In genomic region chr10:79824413-79824812, GRCm38 (mm10) we compare ENCODE assay signal across 12 mouse cellular contexts. TPM values are rescaled to one million over a fixed set of nuclear protein-coding genes. Genes with fewer than 3 reads are reported as not detected.
A peak's percentile ranks its signal among the peaks of the same experiment; 100 is the strongest.
DNase-seq lines count a peak whose midpoint lies in the region; ATAC-seq and TF ChIP-seq lines count a peak whose summit lies in the region.
"Had no signal": no experiment of that assay in that cellular context is flagged by ENCODE, and none has a peak within 500 bp of the region (broad histone marks: within the 10 kb centered on the region; RNA-seq: fewer than 3 reads in every experiment).

No protein-coding gene starts in this region.

- no peaks in the 10 kb centered on the region; the same call in 1 of the 2 replicates for H3K4me1 ChIP-seq in bone marrow, adult 2 months (ENCODE audit: control insufficient read depth, insufficient read depth, low read length)
- 0 out of 2 replicates have a peak, but pooled peaks cover 21% of the 10 kb centered on the region for H3K4me1 ChIP-seq in intestine, postnatal 0 days (replicated peaks; ENCODE audit: control insufficient read depth, insufficient read depth, low read length)
- no peaks in the 10 kb centered on the region for H3K4me1 ChIP-seq in forebrain, postnatal 0 days (ENCODE audit: insufficient read depth)

- DNase-seq in kidney, adult 9 months = peak; percentile 46
- no peak for DNase-seq in kidney, adult 18-20 months
- no peak for DNase-seq in thymus, postnatal 10 days (ENCODE audit: low spot score in 2 of 2)
- no peak for DNase-seq in forebrain, postnatal 0 days
- DNase-seq in urinary bladder, adult 2 months (ENCODE audit: low spot score) = no peak
- DNase-seq: cerebellum, adult 11 months had no signal

- no peaks in the 10 kb centered on the region for H3K27me3 ChIP-seq in intestine, postnatal 0 days (replicated peaks; ENCODE audit: control insufficient read depth, insufficient read depth, low read length)
- peaks cover 20% of the 10 kb centered on the region for H3K27me3 ChIP-seq in myocyte (ENCODE audit: control insufficient read depth, insufficient read depth, insufficient read length)
- no peaks in the 10 kb centered on the region for H3K27me3 ChIP-seq in forebrain, postnatal 0 days (ENCODE audit: insufficient read depth, low read length)
- H3K27me3 ChIP-seq: neural tube, embryonic 15.5 days had no signal

- TF ChIP-seq CTCF in bone marrow, adult 2 months (IDR thresholded peaks at IDR 0.05; ENCODE audit: control insufficient read depth, insufficient read depth, low read length) = no peak
- TF ChIP-seq CTCF in intestine, postnatal 0 days (IDR thresholded peaks at IDR 0.05; ENCODE audit: low read depth) = no peak
- TF ChIP-seq CTCF in forebrain, postnatal 0 days (IDR thresholded peaks at IDR 0.05; ENCODE audit: low read depth) = no peak

- no peak overlapping the region for H3K4me3 ChIP-seq in bone marrow, adult 2 months (replicated peaks; ENCODE audit: control insufficient read depth, low read depth, low read length)
- peak overlapping the region; percentile 47; the same call in 1 of the 2 replicates for H3K4me3 ChIP-seq in intestine, postnatal 0 days (ENCODE audit: low read depth, low read length)
- no peak overlapping the region for H3K4me3 ChIP-seq in myocyte
- no peak overlapping the region for H3K4me3 ChIP-seq in forebrain, postnatal 0 days (ENCODE audit: low read depth, low read length)
- H3K4me3 ChIP-seq: forebrain, embryonic 12.5 days; neural tube, embryonic 15.5 days had no signal

- no peak for TF ChIP-seq POLR2A in bone marrow, adult 2 months (IDR thresholded peaks at IDR 0.05; ENCODE audit: borderline replicate concordance, control insufficient read depth, low read depth, low read length)
- no peak for TF ChIP-seq POLR2A in myocyte (IDR thresholded peaks at IDR 0.05; ENCODE audit: insufficient read length, low read depth)

- ATAC-seq in intestine, postnatal 0 days = peak; percentile 65
- ATAC-seq in forebrain, postnatal 0 days = no peak

- WGBS in bone marrow, adult 2 months = 23% methylated on average over 6 of the region's 6 CpGs
- WGBS in intestine, postnatal 0 days = 26% methylated on average over 6 of the region's 6 CpGs
- 73% methylated on average over 6 of the region's 6 CpGs for WGBS in forebrain, postnatal 0 days

- H3K27ac ChIP-seq in bone marrow, adult 2 months (ENCODE audit: control insufficient read depth, insufficient read depth, low read depth, low read length, poor library complexity) = peak overlapping the region; percentile 14; the same call in 1 of the 2 replicates
- H3K27ac ChIP-seq in intestine, postnatal 0 days (ENCODE audit: low read depth, low read length) = peak overlapping the region; percentile 99
- H3K27ac ChIP-seq in forebrain, postnatal 0 days (ENCODE audit: low read depth, low read length) = no peak overlapping the region
- H3K27ac ChIP-seq: forebrain, embryonic 12.5 days; hindbrain, embryonic 14.5 days; neural tube, embryonic 15.5 days had no signal

- no peaks in the 10 kb centered on the region for H3K79me2 ChIP-seq in myocyte (ENCODE audit: control insufficient read depth, insufficient read depth)

- H3K4me2 ChIP-seq in intestine, postnatal 0 days (replicated peaks; ENCODE audit: low read depth) = peak overlapping the region; percentile 61
- H3K4me2 ChIP-seq in myocyte (ENCODE audit: low read depth) = peak overlapping the region; percentile 74
- H3K4me2 ChIP-seq in forebrain, postnatal 0 days (ENCODE audit: low read depth) = no peak overlapping the region
- H3K4me2 ChIP-seq: forebrain, embryonic 12.5 days; hindbrain, embryonic 14.5 days; neural tube, embryonic 15.5 days had no signal

- peaks cover 29% of the 10 kb centered on the region for H3K36me3 ChIP-seq in intestine, postnatal 0 days (ENCODE audit: control insufficient read depth, insufficient read depth)
- H3K36me3 ChIP-seq in myocyte (ENCODE audit: control insufficient read depth, insufficient read depth) = no peaks in the 10 kb centered on the region
- peaks cover 12% of the 10 kb centered on the region for H3K36me3 ChIP-seq in forebrain, postnatal 0 days (ENCODE audit: insufficient read depth)

- no peak overlapping the region for H3ac ChIP-seq in myocyte (ENCODE audit: control insufficient read depth, insufficient read length)

- H3K9ac ChIP-seq in intestine, postnatal 0 days (ENCODE audit: low read depth, low read length) = peak overlapping the region; percentile 55; the same call in 1 of the 2 replicates
- H3K9ac ChIP-seq in forebrain, postnatal 0 days = no peak overlapping the region
- H3K9ac ChIP-seq: forebrain, embryonic 12.5 days; hindbrain, embryonic 14.5 days; neural tube, embryonic 15.5 days had no signal

- no peaks in the 10 kb centered on the region for H3K9me3 ChIP-seq in intestine, postnatal 0 days (ENCODE audit: control insufficient read depth)
- H3K9me3 ChIP-seq in forebrain, postnatal 0 days (ENCODE audit: low read length) = no peaks in the 10 kb centered on the region
- H3K9me3 ChIP-seq: forebrain, embryonic 12.5 days; neural tube, embryonic 15.5 days had no signal

TF ChIP-seq in myocyte, 11 proteins besides CTCF, POLR2A, EP300 and RAD21:
- TF ChIP-seq MYOD1 (IDR thresholded peaks at IDR 0.05; ENCODE audit: control insufficient read depth in 1 of 3, insufficient read length in 2 of 3, low read depth in 2 of 3) = peak in 1 of 3 experiments; percentile 22
- no peak for TF ChIP-seq USF1 (IDR thresholded peaks at IDR 0.05; ENCODE audit: low read depth)

RNA-seq across cellular contexts. Expression of gene Misp, which starts 3.6 kb away (rescaled TPM):
- polyA plus RNA-seq in bone marrow, adult 2 months (2011; ENCODE audit: insufficient read depth, insufficient read length, low replicate concordance, missing spikeins) = not detected in 2 replicates
- 254 and 255 TPM in 2 replicates for polyA plus RNA-seq in intestine, postnatal 0 days (2015; fragmentation: Nextera tagmentation; extraction: Ambion mirVana)
- polyA plus RNA-seq in myocyte (2012; fragmentation: generic; extraction: Trizol) = 0.06 TPM
- 0.24 and 0.77 TPM in 2 replicates for total RNA-seq in forebrain, postnatal 0 days (2014; rRNA removed)
- 0.09 and 0.41 TPM in 2 replicates for polyA plus RNA-seq in forebrain, postnatal 0 days (2015; fragmentation: Nextera tagmentation; extraction: Ambion mirVana)
- 0.66 and 0.92 TPM in 2 replicates for polyA plus RNA-seq in urinary bladder, adult 2 months (2012; rRNA removed)

RNA-seq across cellular contexts. Expression of gene Ptbp1, which starts 29.8 kb away (rescaled TPM):
- 113 and 188 TPM in 2 replicates for polyA plus RNA-seq in bone marrow, adult 2 months (2011; ENCODE audit: insufficient read depth, insufficient read length, low replicate concordance, missing spikeins)
- polyA plus RNA-seq in intestine, postnatal 0 days (2015; fragmentation: Nextera tagmentation; extraction: Ambion mirVana) = 86.9 and 92.2 TPM in 2 replicates
- polyA plus RNA-seq in myocyte (2012; fragmentation: generic; extraction: Trizol) = 158 TPM
- 92.9 and 97.3 TPM in 2 replicates for total RNA-seq in forebrain, postnatal 0 days (2014; rRNA removed)
- polyA plus RNA-seq in forebrain, postnatal 0 days (2015; fragmentation: Nextera tagmentation; extraction: Ambion mirVana) = 53.7 and 55.7 TPM in 2 replicates
- 140 and 166 TPM in 2 replicates for polyA plus RNA-seq in urinary bladder, adult 2 months (2012; rRNA removed)

RNA-seq across cellular contexts. Expression of gene Palm, which starts 31.0 kb away (rescaled TPM):
- polyA plus RNA-seq in bone marrow, adult 2 months (2011; ENCODE audit: insufficient read depth, insufficient read length, low replicate concordance, missing spikeins) = 19.7 and 36.1 TPM in 2 replicates
- polyA plus RNA-seq in intestine, postnatal 0 days (2015; fragmentation: Nextera tagmentation; extraction: Ambion mirVana) = 19.9 and 21.1 TPM in 2 replicates
- 70.0 TPM for polyA plus RNA-seq in myocyte (2012; fragmentation: generic; extraction: Trizol)
- 154 and 178 TPM in 2 replicates for total RNA-seq in forebrain, postnatal 0 days (2014; rRNA removed)
- polyA plus RNA-seq in forebrain, postnatal 0 days (2015; fragmentation: Nextera tagmentation; extraction: Ambion mirVana) = 351 and 365 TPM in 2 replicates
- polyA plus RNA-seq in urinary bladder, adult 2 months (2012; rRNA removed) = 52.6 and 77.5 TPM in 2 replicates

RNA-seq across cellular contexts. Expression of gene Prss57, which starts 33.7 kb away (rescaled TPM):
- polyA plus RNA-seq in bone marrow, adult 2 months (2011; ENCODE audit: insufficient read depth, insufficient read length, low replicate concordance, missing spikeins) = 13.1 and 40.0 TPM in 2 replicates
- polyA plus RNA-seq in intestine, postnatal 0 days (2015; fragmentation: Nextera tagmentation; extraction: Ambion mirVana) = 0.07 TPM in 1 of 2 replicates, not detected in the other
- polyA plus RNA-seq in myocyte (2012; fragmentation: generic; extraction: Trizol) = 0.07 TPM
- 0.31 TPM in 1 of 2 replicates, not detected in the other for total RNA-seq in forebrain, postnatal 0 days (2014; rRNA removed)
- 0.35 and 0.67 TPM in 2 replicates for polyA plus RNA-seq in forebrain, postnatal 0 days (2015; fragmentation: Nextera tagmentation; extraction: Ambion mirVana)
- polyA plus RNA-seq in urinary bladder, adult 2 months (2012; rRNA removed) = 0.47 and 0.49 TPM in 2 replicates

RNA-seq across cellular contexts. Expression of gene Fstl3, which starts 47.3 kb away (rescaled TPM):
- 1.0 and 1.8 TPM in 2 replicates for polyA plus RNA-seq in bone marrow, adult 2 months (2011; ENCODE audit: insufficient read depth, insufficient read length, low replicate concordance, missing spikeins)
- 7.3 and 8.9 TPM in 2 replicates for polyA plus RNA-seq in intestine, postnatal 0 days (2015; fragmentation: Nextera tagmentation; extraction: Ambion mirVana)
- 28.9 TPM for polyA plus RNA-seq in myocyte (2012; fragmentation: generic; extraction: Trizol)
- total RNA-seq in forebrain, postnatal 0 days (2014; rRNA removed) = 2.1 and 4.5 TPM in 2 replicates
- 1.7 and 2.8 TPM in 2 replicates for polyA plus RNA-seq in forebrain, postnatal 0 days (2015; fragmentation: Nextera tagmentation; extraction: Ambion mirVana)
- polyA plus RNA-seq in urinary bladder, adult 2 months (2012; rRNA removed) = 41.4 and 44.3 TPM in 2 replicates

Comparison
In these comparisons a context has a peak if more than half of its experiments do, and no peak if none do; other contexts are left out.
1. RNA of gene Misp, which starts 3.6 kb away (polyA plus RNA-seq): 254 to 255 TPM in intestine, postnatal 0 days; 0.66 to 0.92 TPM in urinary bladder, adult 2 months, 0.09 to 0.41 TPM in forebrain, postnatal 0 days, 0.06 TPM in myocyte (single experiment) and not detected in bone marrow, adult 2 months; every median in the first group is over 100 times any median in the second.